Mouse (Mus musculus): Measurements from ENCODE around the gene Gatad2b.
"Not testable (repeated sequence)": the region's sequence is repeated elsewhere in the genome, so short reads cannot be mapped to it uniquely, and the experiment has no call there.

Gene Gatad2b

DNA sequence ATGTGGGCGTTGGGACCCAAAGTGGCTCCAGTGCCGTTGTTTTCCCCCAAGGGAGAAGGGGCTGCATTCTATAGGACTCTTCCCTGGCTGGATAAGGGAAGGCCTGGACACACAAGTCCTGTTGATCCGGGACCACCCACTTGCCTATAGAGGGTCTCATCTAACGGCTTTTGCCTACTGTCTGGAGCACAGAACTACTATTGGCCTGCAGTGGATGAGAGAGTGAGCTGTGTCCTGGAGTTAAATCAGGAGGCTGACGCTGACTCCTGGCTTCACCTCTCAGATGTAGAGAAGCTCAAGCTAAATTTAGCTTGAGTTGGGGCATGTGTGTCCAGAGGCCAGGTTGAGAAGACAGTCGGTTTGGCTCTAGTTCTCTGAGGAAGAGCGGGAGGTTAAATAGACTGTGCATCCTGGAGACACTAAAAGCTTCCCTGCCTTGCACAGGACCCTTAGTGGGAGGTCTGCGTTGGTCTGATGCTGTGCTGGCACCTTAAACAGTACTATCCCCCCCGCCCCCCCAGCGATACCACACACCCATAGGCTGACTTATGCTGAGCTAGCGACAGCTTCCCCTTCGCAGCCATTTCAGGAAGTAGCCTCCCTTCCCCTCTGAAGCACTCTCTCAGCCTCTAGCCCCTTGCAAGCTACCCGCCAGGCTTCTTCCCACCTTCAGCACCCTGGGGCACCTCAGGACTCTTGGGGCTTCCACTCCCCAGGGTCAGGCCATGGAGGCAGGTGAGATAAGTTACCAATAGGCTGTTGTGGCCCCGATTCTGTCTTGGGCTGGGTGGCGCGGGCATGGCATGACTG, 26.8 kb upstream of the Gatad2b start:
- CTCF ChIA-PET: interaction anchor here (1.1 kb wide), 1 partner anchor 36 kb away, joined by 3 read pairs; no protein-coding TSS in a partner anchor

DNA sequence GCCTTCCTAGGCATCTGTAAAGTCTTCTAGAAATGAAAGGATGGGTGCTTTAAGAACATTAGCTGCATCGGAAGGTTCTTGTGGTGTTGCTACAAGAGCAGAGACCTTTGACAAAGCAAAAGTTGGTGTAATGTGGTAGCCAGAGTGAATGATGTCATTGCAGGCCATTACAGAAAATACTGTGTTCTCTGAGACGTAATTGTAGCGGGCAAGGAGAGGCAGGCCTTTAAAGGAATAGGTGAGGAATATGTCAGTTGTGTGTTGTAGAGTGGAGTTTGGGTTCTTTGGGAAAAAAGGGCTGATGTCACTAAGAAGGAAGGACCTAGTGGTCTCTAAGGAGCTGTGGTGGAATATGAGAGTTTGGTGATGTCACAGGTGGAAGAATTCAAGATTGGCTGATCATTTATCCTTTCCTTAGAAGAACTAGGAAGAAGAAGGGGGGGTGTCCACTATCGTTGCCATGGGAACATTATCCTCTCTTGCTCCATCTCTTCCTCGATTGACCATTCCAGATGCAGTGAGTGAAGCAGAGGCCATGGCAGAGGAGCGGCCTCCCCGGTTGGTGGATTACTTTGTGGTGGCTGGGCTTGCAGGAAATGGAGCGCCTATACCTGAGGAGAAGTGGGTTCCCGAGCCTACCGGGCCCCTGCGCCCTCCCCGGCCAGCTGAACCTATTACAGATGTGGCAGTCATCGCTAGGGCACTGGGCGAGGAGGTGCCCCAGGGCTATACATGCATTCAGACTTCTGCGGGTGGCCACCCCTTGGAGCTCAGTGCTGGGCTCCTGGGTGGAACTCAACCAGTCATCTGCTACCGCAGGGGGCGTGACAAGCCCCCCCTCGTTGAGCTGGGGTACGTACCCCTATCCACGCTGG, 25.8 kb upstream of the Gatad2b start:
- CTCF ChIA-PET: interaction anchor here (0.5 to 1.1 kb wide), 2 partner anchors 37 to 46 kb away, joined by 3 to 15 read pairs; no protein-coding TSS in a partner anchor

DNA sequence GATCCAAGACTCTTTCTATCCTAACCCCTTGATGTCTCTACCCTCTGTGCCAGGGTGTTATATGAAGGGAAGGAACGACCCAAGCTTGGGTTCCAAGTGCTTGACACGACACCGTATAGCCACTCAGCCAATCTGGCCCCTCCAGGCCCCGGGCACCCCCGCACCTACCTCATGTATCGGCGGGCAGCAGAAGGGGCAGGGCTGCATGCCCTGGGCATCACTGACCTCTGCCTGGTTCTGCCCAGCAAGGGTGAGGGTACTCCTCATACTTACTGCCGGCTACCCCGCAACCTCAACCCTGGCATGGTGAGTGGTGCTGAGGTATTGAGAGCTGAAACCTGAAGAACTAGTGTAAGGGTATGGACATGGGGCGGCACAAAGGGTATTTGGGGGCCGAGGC, 24.8 kb upstream of the Gatad2b start:
- CTCF ChIA-PET: interaction anchor here (0.7 kb wide), 1 partner anchor 40 kb away, joined by 7 read pairs; no protein-coding TSS in a partner anchor

DNA sequence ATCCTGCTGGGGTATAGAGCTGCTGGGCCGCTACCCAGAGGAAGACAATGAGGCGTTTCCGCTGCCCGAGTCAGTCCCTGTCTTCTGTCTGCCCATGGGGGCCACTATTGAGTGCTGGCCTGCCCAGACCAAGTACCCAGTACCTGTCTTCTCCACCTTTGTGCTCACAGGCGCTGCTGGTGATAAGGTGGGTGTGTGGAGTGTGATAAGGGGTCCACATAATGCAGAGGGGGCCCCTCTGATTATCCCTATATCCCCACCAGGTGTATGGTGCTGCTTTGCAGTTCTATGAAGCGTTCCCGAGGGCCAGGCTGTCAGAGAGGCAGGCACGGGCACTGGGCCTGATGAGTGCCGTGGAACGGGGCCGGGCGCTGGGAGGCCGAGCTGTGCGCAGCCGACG, 24.0 kb upstream of the Gatad2b start:
- CTCF ChIA-PET: no interaction called here

GRCm38 (mm10) chr3:90270784-90271183, 22.2 kb upstream of the Gatad2b start:
- CTCF ChIA-PET: no interaction called here

DNA sequence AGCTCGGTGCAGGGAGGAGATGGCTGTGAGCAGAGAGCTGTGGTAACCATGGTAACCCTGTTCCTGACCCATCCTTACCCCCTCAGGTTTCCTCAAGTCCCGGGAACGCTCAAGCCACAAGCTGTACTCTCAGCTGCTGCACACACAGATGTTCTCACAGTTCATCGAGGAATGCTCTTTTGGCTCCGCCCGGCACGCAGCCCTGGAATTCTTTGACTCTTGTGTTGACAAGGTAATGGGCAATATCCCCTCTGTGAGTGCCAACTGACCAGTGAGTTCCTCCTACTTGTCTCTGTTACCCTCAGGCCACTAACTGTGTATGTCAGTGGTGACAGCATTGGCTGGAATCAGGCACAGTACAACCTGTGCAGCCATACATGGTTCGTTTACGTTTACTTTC, 20.8 kb upstream of the Gatad2b start:
- CTCF ChIA-PET: no interaction called here

DNA sequence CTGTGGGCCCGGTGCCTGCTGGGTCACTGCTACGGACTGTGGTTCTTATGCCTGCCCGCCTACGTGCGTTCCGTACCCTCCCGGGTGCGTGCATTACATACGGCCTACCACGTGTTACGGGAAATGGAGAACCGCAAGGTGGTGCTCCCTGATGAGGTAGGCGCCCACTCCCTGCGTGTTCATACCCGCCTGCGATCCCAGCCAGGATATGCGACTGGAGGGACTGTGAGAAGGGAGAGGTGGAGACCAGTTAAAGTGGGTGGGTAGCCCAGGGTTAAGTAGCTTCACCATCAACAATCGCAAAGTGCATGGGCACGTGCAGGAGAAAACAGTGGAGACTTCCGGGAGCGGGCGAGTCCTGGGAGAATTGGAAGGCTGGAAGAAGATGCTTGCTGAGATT, 19.1 kb upstream of the Gatad2b start:
- CTCF ChIA-PET: interaction anchor here (0.5 kb wide), 1 partner anchor 28 kb away, joined by 3 read pairs; no protein-coding TSS in a partner anchor

- CTCF ChIA-PET: no interaction called here
These were observed 17.7 kb upstream of the Gatad2b start for GRCm38 (mm10) chr3:90275286-90275685.

DNA sequence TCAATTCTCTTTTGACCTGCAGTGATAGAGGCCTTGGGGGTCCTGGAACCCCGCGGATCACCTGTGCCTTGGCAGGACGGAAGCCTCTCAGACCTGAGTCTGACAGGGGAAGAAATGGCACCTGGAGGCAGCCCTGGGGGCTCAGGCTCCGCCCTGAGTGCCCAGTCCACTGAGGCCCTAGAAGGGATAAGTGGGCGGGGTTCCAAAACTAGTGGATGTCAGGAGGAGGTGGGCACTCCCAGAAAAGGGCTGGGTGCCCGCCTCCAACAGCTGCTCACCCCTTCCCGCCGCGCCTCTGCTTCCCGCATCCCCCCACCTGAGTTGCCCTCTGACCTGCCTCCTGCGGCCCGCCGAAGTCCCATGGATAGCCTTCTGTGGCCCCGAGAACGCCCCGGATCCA, 16.1 kb upstream of the Gatad2b start:
- CTCF ChIA-PET: no interaction called here

DNA sequence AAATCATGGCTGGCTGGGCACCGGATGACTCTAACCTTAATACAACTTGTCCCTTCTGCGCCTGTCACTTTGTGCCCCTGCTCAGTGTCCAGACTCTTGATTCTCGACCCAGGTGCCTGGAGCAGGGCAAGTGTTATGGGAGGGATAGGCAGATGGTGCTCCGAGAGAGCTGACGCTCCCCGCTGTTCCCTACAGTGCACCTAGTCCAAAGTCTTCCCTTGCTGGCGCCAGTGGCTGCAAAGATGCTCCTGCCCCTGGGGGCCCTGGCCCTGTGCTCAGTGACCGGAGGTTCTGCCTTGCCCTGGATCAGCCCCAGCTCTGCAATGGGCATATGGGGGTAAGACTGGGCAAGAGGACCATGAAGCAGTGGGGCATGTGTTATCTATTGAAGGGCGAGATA, 15.2 kb upstream of the Gatad2b start:
- CTCF ChIA-PET: interaction anchor here (0.7 kb wide), 2 partner anchors 38 to 65 kb away, joined by 3 read pairs; no protein-coding TSS in a partner anchor

- CTCF ChIA-PET: interaction anchor here (0.7 kb wide), 1 partner anchor 37 kb away, joined by 3 read pairs; no protein-coding TSS in a partner anchor
These were observed 14.8 kb upstream of the Gatad2b start for GRCm38 (mm10) chr3:90278211-90278610.

DNA sequence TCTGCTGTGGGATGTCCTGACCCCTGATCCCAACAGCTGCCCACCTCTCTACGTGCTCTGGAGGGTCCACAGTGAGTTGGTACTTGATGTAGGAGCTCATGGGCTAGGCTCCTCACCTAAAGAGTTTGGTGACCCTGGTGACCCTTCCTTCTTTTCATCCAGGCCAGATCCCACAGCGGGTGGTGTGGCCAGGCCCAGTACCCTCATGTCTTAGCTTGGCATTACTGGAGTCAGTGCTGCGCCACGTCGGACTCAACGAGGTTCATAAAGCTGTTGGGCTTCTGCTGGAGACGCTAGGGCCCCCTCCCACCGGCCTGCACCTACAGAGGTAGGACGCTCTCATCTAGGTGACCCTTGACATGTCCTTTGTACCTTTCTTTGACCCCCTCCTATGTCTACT, 13.8 kb upstream of the Gatad2b start:
- CTCF ChIA-PET: no interaction called here

- CTCF ChIA-PET: no interaction called here
These were observed 13.2 kb upstream of the Gatad2b start for GRCm38 (mm10) chr3:90279743-90280142.

GRCm38 (mm10) chr3:90280708-90281107, 12.3 kb upstream of the Gatad2b start:
- CTCF ChIA-PET: no interaction called here

DNA sequence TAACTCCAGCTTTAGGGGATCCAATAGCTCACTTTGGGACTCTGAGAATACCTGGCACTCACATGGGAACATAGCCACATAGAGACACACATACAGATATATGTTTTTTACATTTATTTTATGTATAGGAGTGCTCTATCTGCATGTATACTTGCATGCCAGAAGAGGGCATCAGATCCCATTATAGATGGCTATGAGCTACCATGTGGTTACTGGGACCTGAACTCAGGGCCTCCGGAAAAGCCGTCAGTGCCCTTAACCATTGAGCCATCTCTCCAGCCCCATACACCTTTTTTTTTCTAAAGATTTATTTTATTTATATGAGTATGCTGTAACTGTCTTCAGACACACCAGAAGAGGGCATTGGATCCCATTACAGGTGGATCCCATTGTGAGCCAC, 8.8 kb upstream of the Gatad2b start:
- CTCF ChIA-PET: no interaction called here

GRCm38 (mm10) chr3:90289403-90289802, 3.6 kb upstream of the Gatad2b start:
- CTCF ChIA-PET: not testable (repeated sequence)

DNA sequence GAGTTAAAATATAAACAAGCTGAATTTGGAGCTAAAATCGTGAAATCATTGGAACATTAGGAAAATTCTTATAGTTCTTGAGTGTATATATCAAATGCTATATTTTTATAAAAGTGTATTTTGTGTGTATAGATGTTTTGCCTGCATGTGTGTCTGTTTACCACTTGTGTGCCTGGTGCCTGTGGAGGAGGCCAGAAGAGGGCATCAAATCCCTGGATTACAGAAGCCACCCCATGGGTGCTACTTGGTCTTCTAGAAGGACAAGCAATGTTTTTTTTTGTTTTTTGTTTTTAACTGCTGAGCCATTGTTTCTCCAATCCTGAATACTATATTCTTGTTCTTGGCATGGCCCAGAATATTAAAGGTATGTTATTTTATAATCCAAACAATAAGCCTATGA, 2.4 kb upstream of the Gatad2b start:
- CTCF ChIA-PET: interaction anchor here (0.6 kb wide), 1 partner anchor 49 kb away, joined by 4 read pairs; no protein-coding TSS in a partner anchor

GRCm38 (mm10) chr3:90291982-90292344, 1.0 kb upstream of the Gatad2b start:
- CTCF ChIA-PET: interaction anchor here (0.9 kb wide), 1 partner anchor 72 kb away, joined by 3 read pairs; no protein-coding TSS in a partner anchor

GRCm38 (mm10) chr3:90293352-90294063, 530 bp downstream of the Gatad2b start:
- CTCF ChIA-PET: no interaction called here

GRCm38 (mm10) chr3:90294064-90294440, 1.1 kb downstream of the Gatad2b start:
- CTCF ChIA-PET: no interaction called here

GRCm38 (mm10) chr3:90294651-90295050, 1.7 kb downstream of the Gatad2b start:
- CTCF ChIA-PET: no interaction called here

DNA sequence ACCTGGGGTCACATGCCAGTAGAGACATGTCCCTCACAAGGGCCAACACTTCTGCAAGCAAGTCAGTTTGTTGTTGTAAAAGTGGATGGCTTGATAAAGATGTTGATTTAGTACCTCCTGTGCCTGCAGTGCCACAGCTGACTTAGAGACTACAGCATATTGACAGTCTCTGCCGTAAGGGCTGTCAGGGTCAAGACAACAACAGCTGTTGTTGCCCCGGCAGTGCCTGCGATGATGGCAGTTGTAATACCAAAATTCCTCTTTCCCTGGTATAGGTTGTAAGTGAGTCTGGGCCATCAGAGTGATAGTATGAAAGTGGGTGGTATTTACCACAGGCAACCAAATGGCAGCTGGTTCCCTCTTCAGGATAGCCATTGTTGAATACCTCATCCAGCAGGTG, 12.8 kb downstream of the Gatad2b start:
- CTCF ChIA-PET: no interaction called here
